Mouse (Mus musculus): Measurements from ENCODE around the gene Trabd2b.

- no peak for TF ChIP-seq CTCF (IDR thresholded peaks at IDR 0.05; ENCODE audit: insufficient read depth, low read length)
- no peak for TF ChIP-seq POLR2A (IDR thresholded peaks at IDR 0.05; ENCODE audit: borderline replicate concordance, extremely low read depth, low read depth, low read length)
Measured at GRCm38 (mm10) chr4:114609297-114609696, 202.8 kb downstream of the Trabd2b start.
